Mouse (Mus musculus): ENCODE data around the gene Tbl1xr1. TPM values are rescaled to one million over a fixed set of nuclear protein-coding genes. Genes with fewer than 3 reads are reported as not detected.

The Tbl1xr1 gene
- total RNA-seq, 2 experiments from 2014 or later, result 129 to 139 TPM

- intact Hi-C loops (cut with DNase I), result no loop called here
- Histone ChIP-seq H3K4me3 (no peak overlapping the region), H3K27ac (no peak overlapping the region)
- DNase-seq (ENCODE audit: extremely low spot score in 1 of 2, low spot score in 2 of 2), result no peak
- no peak; the same call in 1 of the 2 replicates for TF ChIP-seq CTCF (IDR thresholded peaks at IDR 0.05)
Observed at GRCm38 (mm10) chr3:22238106-22238900, 161.9 kb downstream of the Tbl1xr1 start.

Measured in left cerebral cortex, adult 2 months (tissue).